Mouse (Mus musculus) naive thymus-derived CD4-positive, alpha-beta T cell, adult 2 months (primary cell): ENCODE measurements at regions not wholly inside any gene's neighbourhood (a gene's known extent, or its start where the extent isn't known, plus 50 kb on each side); places are given as distances from the start of the nearest gene placed in this dataset.

ENCODE experiments used
- DNase-seq: peaks from one replicate; pipeline ENCODE4 v3.0.0-alpha.2; 2011; ENCODE audit warnings: low read depth

DNA sequence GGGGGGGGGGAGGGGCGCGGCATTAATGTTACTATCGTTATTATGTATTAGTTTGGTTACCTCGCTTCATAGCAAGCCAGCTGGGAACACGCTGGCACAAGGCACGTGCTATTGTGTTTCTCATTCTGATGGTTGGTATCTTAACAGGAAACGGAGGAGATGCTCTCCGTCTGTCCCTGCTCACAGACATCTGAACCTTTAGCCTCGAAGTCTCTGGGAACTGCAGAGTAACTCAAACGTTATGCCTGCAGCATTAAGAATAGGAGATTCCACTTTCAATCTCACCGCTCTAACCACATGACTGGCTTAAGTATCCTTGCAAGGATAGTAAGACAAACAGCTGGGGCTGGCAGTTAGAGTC, 80.0 kb downstream of the Nfkbiz start:
- peak; percentile 28 for DNase-seq

DNA sequence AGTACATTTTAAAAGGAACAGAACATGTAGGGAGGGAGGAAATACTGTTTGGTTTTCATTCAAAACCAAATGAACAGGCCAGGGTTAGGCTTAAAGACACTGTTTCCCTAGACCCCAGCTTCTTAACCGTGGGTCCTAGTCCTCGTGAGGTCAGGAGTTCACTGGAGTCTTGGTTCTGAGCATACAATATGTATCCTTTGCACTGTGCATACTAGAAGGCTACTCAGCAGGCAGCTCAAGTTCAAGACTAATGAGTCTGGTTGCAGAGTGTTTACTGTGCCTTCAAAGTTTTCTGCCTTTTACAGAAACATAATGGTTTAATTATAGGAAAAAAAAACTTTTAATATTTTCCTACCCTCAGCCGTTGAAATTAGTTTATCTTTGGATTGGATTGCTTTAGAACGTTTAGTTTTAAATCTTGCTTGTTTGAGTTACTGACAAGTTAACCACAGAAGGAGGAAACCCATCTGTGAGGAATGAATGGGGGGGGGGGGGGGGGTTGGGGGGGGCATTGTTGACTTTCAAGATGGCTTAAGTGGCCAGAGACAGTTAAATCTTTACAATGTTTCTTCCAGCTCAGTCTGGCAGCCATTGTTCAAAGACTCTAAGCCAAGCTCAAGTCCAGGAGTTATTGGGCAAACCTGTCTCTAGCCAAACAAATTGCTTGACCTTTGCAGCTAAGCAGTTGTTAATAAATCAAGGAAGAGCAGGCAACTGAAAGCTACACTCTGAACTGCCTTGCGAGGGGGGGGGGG, 80.6 kb downstream of the Nfkbiz start:
- DNase-seq: peak; percentile 20

DNA sequence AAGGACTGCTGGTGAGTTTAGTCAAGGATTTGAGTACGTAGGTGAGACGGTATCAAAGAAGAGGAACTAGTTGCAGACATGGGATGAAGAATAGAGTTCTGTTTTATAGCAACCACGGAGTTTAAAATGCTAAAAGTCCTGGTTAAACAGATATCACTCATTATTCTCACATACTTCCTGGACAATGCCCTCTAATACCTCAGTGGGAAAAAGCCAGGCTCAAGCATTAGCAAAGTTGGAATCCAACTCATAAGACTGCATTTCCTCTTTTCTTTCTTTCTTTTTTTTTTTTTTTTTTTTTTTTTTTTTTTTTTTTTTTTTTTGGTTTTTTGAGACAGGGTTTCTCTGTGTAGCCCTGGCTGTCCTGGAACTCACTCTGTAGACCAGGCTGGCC, 81.3 kb downstream of the Nfkbiz start:
- DNase-seq: peak; percentile 19

DNA sequence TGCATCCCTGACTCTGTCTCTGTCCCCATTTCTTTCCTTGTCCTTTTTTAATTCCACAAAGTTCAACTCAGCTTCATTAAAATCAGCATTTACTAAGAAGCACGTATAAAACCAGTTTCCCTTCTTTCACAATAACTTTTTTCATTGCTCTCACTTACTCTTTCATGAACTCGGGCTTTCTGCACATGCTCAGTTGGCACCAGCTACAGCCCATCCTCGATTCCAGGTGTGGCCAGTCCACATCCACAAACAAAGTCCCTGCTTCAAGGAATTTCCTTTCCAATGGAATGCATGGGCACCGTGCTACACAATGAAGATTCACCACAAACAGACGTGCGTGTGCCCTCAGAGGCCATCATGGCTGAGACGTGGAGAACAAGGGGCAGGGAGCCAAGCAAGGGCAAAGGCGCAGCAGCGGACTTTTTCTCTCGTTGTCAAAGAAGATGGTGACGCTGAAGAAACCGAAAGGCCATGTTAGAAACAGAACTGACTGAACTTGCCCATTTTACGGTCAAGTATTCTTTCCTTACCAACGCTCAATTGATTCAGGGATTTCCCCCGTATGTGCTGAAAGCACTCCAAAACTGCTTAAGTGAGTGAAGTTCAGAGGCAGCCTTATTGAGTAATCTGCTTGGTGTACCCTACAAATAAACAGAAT, 81.8 kb downstream of the Nfkbiz start:
- DNase-seq: no peak

DNA sequence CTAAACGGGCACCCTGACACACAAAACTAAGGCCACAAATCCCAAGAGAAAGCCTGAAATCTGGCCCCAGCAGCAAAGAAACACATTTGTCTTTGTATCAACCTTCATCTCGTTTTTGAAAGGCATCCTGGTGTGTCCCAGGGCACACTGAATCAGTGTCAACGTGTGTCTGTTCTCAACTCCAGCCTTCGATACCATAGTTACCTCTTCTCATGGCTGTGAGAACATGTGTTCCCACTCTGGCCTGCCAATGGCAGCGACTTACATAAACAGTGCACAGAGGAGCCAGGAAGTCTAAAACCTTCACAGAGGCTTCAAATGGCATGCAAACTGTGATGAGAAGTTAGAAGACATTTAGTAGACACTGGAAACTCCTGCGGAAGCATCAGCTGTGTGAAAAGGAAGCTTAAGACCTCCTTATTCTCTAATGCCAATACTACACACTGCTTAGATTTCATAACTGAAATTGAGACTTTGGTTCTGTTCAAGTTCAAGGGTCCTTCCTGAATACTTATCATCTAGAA, 83.3 kb downstream of the Nfkbiz start:
- no peak for DNase-seq

DNA sequence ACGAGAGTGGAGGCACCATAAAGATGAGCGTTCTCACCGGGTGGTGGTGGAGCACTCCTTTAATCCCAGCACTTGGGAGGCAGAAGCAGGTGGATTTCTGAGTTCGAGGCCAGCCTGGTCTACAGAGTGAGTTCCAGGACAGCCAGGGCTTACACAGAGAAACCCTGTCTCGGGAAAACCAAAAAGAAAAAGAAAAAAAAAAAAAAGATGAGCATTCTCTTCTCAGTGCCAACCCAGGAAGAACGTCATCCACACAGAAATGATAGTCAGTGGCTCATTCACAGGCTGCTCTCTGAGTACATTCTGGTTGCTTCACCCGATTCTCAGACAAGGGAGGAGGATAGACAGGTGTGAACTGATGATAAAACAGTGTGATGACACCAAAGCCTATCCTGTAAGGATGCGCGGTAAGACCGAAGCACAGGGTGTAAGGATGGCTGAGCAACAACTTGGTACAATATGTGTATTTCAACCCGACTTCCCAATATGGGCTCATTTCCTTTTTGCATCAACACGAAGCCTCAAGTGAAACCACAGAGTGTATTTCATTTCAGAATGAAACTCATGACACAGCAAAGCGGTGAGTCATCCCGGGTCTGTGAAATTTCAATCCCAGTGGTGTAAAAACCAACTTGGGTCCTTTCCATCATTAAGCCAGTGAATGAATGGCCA, 84.5 kb downstream of the Nfkbiz start:
- DNase-seq: peak; percentile 71

DNA sequence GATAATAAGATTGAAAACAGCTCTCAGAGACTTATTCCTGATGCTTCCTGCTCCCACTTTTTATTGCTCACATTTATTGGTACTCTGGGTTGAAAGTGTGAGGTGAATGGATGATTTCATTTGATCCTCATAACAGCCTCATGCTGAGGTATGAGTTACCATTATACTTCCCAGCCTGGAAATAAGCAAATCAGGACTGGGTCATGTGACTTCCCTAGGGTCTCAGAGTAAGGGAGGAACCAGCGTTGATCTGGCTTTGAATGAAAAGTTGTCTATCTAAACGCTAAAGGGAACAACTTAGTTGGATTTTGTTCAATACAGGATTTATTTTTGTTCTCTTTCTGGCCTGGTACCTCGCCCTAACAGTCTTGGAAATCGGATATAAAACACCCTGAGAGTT, 85.3 kb downstream of the Nfkbiz start:
- DNase-seq: no peak

DNA sequence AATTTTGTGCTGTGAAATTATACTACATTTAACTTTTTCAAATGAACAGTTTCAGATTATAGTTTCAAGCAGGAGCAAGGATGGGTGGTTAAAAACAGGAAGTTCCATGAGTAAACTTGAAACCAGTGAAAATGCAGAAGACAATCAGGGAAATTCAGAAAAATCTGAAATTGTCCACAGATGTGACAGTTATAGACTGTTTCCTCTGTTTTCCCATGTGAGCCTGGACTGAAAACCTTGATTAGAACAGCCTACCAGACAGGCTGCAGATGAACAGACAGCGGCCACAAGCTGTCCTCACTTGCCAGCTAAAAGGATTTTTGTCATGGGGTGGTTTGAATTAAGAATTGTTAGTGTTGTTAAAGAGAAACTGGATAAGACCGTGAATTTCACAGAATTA, 91.4 kb downstream of the Nfkbiz start:
- DNase-seq: no peak

DNA sequence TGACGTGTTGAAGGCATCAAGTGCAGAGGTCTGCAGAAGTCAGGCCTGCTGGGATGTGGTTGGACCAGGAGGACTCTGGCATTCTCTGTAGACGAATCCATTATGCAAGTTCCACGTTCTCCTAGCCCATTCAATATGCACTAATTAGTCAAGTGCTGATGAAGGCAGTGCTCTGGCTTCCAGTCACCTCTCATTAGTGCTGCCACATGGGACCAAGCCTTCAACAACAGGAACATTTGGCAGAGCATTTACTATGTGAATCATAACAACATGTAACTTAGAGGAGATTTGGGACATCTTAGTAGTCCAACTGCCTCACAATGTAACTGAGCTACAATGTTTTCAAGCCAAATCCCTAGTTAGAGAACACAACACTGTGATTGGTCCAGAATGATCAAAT, 92.5 kb downstream of the Nfkbiz start:
- no peak for DNase-seq

DNA sequence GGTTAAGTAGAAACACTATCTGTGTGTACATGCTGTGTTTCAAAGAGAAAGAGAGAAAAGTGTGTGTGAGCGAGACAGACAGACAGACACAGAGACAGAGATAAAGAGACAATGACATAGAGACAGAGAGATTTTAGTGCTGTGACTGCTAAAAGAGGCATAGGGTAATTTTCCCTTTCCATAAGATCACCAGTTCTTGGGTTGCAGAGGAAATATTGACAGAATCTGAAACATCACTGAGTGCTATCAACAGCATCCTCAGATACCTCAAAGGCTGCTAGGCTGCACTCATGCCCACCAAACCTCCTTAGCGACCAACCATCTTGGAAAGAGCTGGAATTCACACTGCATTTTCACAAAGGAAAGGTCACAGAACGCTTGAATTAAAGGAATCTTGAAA, 93.6 kb downstream of the Nfkbiz start:
- DNase-seq: no peak

DNA sequence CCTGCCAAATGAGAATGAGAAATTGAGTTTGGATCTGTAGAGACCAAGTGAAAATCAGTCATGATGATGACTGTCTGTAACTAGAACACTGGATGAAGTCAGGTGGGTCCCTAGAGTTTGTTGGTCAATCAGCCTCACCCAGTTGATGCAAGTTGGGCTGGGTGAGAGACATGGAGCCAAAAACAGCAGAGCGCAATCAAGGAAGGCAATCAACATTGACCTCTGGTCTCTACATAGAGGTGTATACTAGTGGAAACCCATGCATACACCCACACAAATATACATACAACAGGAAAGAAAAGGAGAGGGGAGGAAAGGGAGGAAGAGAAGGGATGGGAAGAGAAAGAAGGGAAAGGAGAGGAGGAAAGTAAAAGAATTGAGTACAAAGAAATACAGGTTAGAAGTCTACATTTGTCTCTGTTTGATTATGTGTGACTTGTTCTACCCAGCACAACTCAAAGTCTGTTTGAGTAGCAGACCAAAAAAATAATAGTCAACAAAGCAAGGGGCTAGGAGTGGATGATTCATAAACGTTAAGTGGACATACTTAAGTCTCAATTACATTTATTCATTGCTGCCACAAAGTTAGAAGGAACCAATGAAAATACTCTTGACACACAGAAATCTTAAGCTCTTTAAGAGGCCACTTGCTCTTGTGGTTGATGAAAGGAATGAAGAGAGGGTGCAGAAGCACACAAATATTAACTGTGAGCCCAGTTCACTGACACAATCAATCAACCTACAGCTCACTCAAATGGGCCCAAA, 97.4 kb downstream of the Nfkbiz start:
- no peak for DNase-seq

DNA sequence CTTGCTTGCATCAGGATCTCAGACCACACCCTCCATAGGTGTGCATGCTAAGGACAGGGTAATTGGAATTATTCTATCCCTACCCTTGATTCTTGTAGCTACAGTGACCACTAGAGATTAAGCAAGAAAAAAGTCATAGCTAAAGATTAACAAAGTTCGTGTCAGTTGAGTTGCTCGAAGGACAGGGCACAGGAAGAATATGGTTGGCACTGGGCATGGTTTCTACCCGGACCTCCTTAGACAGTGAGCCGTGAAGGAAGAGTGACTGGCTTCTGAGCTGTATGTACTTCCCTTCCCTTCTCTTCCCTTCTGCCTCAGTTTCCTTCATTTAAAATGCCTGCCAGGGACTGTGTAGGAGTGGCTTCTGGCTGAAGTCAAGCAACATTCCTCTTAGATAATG, 100.0 kb downstream of the Nfkbiz start:
- DNase-seq: no peak

DNA sequence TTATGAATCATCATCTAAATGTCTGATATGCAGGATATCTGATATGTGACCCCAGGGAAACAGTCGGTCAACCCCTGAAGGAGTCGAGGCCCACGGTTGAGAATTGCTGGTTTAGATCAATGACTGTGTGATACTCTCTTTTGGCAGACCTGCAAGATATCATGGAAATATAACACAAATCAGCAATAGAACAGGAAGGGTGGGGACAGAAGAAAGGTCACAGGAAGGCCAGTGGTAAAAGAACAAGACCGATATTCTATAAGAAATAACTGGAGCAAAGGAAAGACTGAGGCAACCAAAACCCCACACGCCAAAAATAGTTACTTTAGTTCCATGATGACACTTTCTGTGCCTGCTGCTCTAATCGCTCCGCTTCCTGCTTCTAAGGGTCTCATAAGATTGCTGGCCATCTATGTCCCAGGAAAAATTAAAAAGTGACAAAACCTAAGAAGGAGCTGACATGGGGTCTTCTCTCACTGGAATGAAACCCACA, 103.2 kb downstream of the Nfkbiz start:
- no peak for DNase-seq

DNA sequence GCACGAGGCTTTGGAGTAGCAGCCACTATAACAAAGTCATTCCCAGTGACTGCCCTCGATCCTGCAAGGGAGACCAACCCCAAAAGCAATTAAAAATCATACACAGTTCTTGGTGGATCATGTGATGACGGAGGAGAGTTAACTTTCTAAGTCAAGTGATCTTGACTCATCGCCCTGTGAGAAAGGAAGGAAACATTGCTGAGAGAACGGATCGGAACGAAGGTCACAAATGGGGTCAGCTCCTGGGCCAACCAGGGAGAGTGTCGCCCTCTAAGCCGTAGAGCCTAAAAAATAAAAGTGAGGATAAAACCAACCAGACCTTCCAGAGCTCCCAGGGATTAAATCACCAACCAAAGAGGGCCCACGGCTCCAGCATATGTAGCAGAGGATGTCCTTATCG, 104.4 kb downstream of the Nfkbiz start:
- DNase-seq: no peak

DNA sequence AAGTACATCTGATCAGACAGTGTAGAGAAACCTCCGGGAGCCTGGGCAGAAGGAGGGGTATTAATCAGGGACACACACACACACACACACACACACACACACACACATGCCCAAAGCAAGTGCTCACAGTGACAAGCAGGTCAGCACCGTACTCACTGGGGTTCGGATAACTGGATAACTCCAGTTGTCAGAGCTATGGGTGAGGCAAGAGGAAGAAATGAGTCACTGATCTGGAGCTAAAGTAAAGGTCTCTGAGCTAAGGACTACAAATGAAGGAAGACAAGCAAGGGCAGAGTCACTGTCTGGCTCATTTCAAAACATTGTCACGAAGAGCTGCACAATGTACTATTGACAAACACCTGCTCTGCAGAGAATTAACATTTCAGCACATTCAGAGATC, 104.9 kb downstream of the Nfkbiz start:
- no peak for DNase-seq

DNA sequence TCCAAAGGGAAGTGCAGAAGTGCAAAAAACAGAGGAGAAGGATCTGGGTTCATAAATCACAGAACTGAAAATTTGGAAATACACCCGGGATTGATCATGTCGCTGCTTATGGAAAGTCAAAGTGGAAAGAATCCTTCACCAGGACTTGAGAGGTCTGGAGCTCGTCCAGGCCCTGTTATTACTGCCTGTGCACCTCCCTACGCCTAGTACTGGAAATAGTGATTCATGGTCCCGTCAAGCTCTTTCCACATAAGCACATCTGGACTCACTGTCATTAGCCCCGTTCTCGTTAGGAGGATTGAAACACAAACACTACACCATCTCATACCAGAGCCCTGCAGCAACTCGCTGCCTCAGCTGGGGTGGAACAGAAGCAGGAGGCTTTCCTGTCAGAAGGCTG, 107.7 kb downstream of the Nfkbiz start:
- no peak for DNase-seq

DNA sequence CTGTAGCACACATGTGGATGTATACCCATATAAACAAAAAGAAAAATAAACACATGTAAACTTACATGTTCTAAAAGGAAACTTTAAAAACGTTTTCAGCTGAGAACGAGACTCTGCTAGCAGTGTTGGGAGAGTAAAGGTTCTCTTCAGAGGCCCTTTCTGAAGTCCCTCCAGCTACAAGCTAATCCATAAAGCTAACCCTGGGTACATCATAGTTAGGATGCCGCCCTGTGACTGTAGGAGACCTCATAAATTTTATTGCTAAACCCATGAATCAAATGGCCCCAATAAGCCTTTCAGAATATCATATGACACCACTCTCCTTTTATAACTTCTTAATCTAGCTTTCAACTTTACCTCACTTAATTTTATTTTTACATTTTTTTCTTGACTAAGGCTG, 112.2 kb downstream of the Nfkbiz start:
- no peak for DNase-seq

DNA sequence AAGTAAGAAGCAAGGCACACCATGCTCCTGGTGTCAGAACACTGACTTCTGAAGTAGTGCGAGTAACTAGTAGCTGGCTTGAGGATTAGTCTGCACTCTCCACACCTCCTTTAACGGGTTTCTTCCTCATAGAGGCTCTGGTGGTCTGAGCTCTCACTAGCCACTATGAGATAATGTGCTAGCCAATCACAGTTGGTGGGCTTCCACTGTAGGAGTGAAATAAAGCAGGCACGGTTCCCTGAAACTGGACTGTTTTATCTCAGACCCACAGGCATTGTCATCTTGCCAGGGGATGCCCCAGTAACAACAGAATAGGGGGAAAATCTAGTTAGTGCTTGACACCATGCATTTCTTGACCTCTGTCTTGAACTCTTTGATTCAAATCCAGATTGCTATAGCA, 118.3 kb downstream of the Nfkbiz start:
- DNase-seq: no peak

DNA sequence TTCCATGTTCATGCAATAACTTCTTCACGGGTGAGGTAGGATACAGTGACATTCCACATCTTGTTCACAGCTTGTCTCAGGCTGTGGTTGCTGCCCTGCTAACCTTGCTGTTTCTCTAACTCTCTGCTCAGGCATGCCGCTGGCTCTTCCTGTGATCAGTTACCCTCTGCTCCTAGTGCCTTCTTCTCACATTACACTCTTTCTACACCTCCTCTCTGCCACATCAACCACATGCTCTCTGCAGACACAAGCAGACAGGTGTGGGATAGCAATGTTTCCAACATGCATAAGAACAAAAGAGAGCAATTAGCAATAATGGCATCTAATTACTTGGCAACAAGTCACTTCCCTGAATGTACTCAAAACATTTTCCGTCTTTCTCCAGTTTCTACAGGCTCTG, 128.7 kb downstream of the Nfkbiz start:
- DNase-seq: no peak

DNA sequence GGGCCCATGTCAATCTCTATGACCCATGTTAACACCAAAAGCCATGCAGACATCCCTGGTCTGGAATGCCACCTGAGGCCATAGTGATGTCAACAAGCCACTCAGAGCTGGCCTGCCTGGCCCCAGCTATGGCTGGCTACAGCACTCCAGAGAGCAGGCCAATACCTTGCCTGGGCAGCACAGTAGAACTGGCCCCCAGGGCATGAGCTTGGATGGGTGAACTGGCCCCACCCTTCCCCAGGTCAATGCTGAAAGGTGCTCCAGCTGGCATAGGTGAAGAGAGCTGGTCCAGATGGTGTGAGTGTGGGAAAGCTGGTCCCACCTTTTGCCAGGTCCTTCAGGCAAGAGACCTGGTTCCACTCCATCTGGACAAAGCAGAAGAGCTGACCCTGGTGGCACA, 132.2 kb downstream of the Nfkbiz start:
- no peak for DNase-seq

DNA sequence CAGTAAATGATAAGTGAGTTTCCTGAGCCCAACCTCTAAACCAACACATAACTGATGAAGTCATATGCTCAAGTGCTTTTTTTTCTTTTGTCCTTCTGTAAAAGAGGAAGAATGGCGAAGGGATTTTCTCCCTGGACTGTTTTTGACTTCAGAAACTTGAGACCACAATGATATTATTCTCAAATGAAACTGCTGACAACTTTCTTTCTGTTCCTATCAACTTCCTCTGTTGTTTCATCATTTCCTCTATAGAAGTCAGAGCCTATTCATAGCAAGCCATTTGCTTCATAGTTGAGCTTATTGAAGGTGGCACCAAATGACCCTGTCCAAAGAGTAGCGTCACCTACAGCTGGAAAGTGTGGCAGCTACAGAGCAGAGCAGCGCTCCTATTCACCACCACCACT, 140.2 kb downstream of the Nfkbiz start:
- DNase-seq: peak; percentile 11

DNA sequence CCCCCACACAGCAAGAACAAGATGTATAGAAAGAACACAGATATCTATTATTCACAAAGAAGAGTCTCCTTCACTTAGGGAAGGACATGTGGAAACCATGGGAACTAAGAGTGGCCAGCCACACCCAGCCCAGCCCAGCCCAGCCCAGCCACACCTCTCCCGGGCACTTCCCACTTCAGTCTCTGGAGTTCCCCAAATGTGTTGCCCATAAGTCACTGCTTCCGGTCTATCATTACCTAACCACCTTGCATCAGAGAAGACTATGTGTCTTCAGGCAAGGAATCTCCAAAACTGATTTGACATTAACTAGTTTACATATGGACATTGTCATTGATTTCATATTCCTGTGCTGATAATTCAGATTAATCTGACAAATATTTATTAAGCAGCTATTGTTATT, 147.6 kb downstream of the Nfkbiz start:
- DNase-seq: no peak
